Comparison of ENCODE assay signal across 21 mouse cellular contexts in the genomic region with DNA sequence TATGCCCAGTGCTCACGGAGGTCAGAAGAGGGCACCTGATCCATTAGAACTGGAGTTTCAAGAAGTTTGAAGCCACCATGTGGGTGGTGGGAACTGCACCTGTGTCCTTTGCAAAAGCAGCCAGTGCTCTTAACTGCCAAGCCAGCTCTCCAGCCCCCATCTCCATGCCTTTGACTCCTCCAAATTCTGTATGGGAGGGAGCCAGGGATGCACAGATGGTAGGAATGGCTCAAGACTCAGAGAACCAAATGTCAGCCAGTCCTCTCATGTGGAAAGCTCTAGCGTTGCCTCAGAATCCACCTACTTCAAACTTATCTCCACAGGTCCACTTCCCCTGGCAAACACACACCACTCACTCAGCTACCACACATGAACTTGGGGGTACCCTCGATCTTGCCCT. TPM values are rescaled to one million over a fixed set of nuclear protein-coding genes. Genes with fewer than 3 reads are reported as not detected.
DNase-seq lines count a peak whose midpoint lies in the region; ATAC-seq lines count a peak whose summit lies in the region.
"Had no signal": no experiment of that assay in that cellular context is flagged by ENCODE, and none has a peak within 500 bp of the region (broad histone marks: within the 10 kb centered on the region; RNA-seq: fewer than 3 reads in every experiment).

No protein-coding gene starts in this region.

- H3K4me1 ChIP-seq in midbrain, embryonic 11.5 days (ENCODE audit: control insufficient read depth, insufficient read depth, low read length): peaks cover 22% of the 10 kb centered on the region
- peaks cover 25% of the 10 kb centered on the region for H3K4me1 ChIP-seq in midbrain, embryonic 14.5 days (ENCODE audit: control insufficient read depth, insufficient read depth, low read length)
- H3K4me1 ChIP-seq in intestine, embryonic 15.5 days (replicated peaks): peaks cover 14% of the 10 kb centered on the region

- no peaks in the 10 kb centered on the region for H3K27me3 ChIP-seq in midbrain, embryonic 11.5 days (ENCODE audit: control insufficient read depth, insufficient read depth, low read length)
- H3K27me3 ChIP-seq in midbrain, embryonic 14.5 days (ENCODE audit: control insufficient read depth, insufficient read depth, low read length): no peaks in the 10 kb centered on the region
- H3K27me3 ChIP-seq in intestine, embryonic 15.5 days (replicated peaks): no peaks in the 10 kb centered on the region
- H3K27me3 ChIP-seq: embryonic facial prominence, embryonic 12.5 days; forebrain, embryonic 15.5 days; heart, embryonic 15.5 days had no signal

- WGBS in midbrain, embryonic 11.5 days: 94% methylated on average over 3 of the region's 3 CpGs
- WGBS in midbrain, embryonic 14.5 days: 87% methylated on average over 3 of the region's 3 CpGs
- 88% methylated on average over 3 of the region's 3 CpGs for WGBS in intestine, embryonic 15.5 days

- intact Hi-C loops in left cerebral cortex, postnatal 36 days (cut with DNase I): no loop called here

- H3K9ac ChIP-seq in midbrain, embryonic 11.5 days (ENCODE audit: low read length): no peak overlapping the region
- no peak overlapping the region for H3K9ac ChIP-seq in midbrain, embryonic 14.5 days (replicated peaks; ENCODE audit: low read length)
- H3K9ac ChIP-seq in intestine, embryonic 15.5 days: no peak overlapping the region
- H3K9ac ChIP-seq: embryonic facial prominence, embryonic 12.5 days; forebrain, embryonic 15.5 days; heart, embryonic 15.5 days; hindbrain, embryonic 14.5 days had no signal

- ATAC-seq in cerebellum, adult (ENCODE audit: insufficient number of reproducible peaks, low FRiP score, low TSS enrichment): no peak
- ATAC-seq in midbrain, embryonic 11.5 days (ENCODE audit: low FRiP score): no peak
- ATAC-seq in midbrain, embryonic 14.5 days (ENCODE audit: low FRiP score, low TSS enrichment): no peak
- ATAC-seq in intestine, embryonic 15.5 days: no peak
- ATAC-seq: activated CD4-positive, CD25-positive, alpha-beta regulatory T cell, adult 4 months; forebrain, embryonic 15.5 days; intestine, embryonic 16.5 days had no signal

- peak; percentile 82 for DNase-seq in cerebellum, adult 11-12 months
- DNase-seq in midbrain, embryonic 11.5 days (ENCODE audit: low spot score, missing footprints): peak; percentile 45
- no peak for DNase-seq in midbrain, embryonic 14.5 days
- DNase-seq in cerebellum, adult 9-11 months: peak; percentile 85
- DNase-seq in cerebellum, postnatal 36 days: peak; percentile 73 to 74
- DNase-seq in left cerebral cortex, postnatal 36 days (ENCODE audit: low spot score in 2 of 2): no peak
- DNase-seq: adrenal gland, adult 2 months; adrenal gland, postnatal 25 days; gastrocnemius, postnatal 36 days; heart, adult 2 months; kidney, adult 2 months had no signal

- no peaks in the 10 kb centered on the region for H3K9me3 ChIP-seq in midbrain, embryonic 11.5 days (ENCODE audit: control insufficient read depth, low read length)
- H3K9me3 ChIP-seq in midbrain, embryonic 14.5 days (ENCODE audit: control insufficient read depth, low read length): no peaks in the 10 kb centered on the region
- no peaks in the 10 kb centered on the region for H3K9me3 ChIP-seq in intestine, embryonic 15.5 days
- H3K9me3 ChIP-seq: embryonic facial prominence, embryonic 12.5 days; forebrain, embryonic 15.5 days; heart, embryonic 15.5 days; hindbrain, embryonic 10.5 days had no signal

- H3K4me3 ChIP-seq in midbrain, embryonic 11.5 days (ENCODE audit: low read depth, low read length): no peak overlapping the region
- H3K4me3 ChIP-seq in midbrain, embryonic 14.5 days (replicated peaks; ENCODE audit: low read depth, low read length): no peak overlapping the region
- no peak overlapping the region for H3K4me3 ChIP-seq in intestine, embryonic 15.5 days (replicated peaks)
- H3K4me3 ChIP-seq: embryonic facial prominence, embryonic 12.5 days; forebrain, embryonic 15.5 days; heart, adult 2 months; heart, embryonic 15.5 days; hindbrain, embryonic 10.5 days had no signal

- no peak overlapping the region for H3K27ac ChIP-seq in midbrain, embryonic 11.5 days (ENCODE audit: low read depth, low read length)
- H3K27ac ChIP-seq in midbrain, embryonic 14.5 days (replicated peaks; ENCODE audit: low read depth, low read length): no peak overlapping the region
- H3K27ac ChIP-seq in intestine, embryonic 15.5 days: no peak overlapping the region
- H3K27ac ChIP-seq: embryonic facial prominence, embryonic 12.5 days; forebrain, embryonic 15.5 days; heart, adult 2 months; heart, embryonic 15.5 days; hindbrain, embryonic 10.5 days; hindbrain, embryonic 14.5 days had no signal

- no peaks in the 10 kb centered on the region for H3K36me3 ChIP-seq in midbrain, embryonic 11.5 days (ENCODE audit: control insufficient read depth, insufficient read depth, low read length)
- peaks cover 28% of the 10 kb centered on the region for H3K36me3 ChIP-seq in midbrain, embryonic 14.5 days (ENCODE audit: control insufficient read depth, insufficient read depth, low read length)
- H3K36me3 ChIP-seq in intestine, embryonic 15.5 days: 0 out of 2 replicates have a peak, but pooled peaks cover 8% of the 10 kb centered on the region

- H3K4me2 ChIP-seq in midbrain, embryonic 11.5 days: no peak overlapping the region
- no peak overlapping the region for H3K4me2 ChIP-seq in midbrain, embryonic 14.5 days (ENCODE audit: low read length)
- no peak overlapping the region for H3K4me2 ChIP-seq in intestine, embryonic 15.5 days (replicated peaks)
- H3K4me2 ChIP-seq: embryonic facial prominence, embryonic 12.5 days; forebrain, embryonic 15.5 days; heart, embryonic 11.5 days; heart, embryonic 15.5 days; hindbrain, embryonic 14.5 days had no signal

RNA-seq across cellular contexts. Expression of gene Cuedc2, which starts 4.6 kb away (rescaled TPM):
- 215 and 221 TPM in 2 replicates for polyA plus RNA-seq in midbrain, embryonic 11.5 days (2014; fragmentation: Nextera tagmentation; extraction: Ambion mirVana)
- polyA plus RNA-seq in midbrain, embryonic 14.5 days (2014; fragmentation: Nextera tagmentation; extraction: Ambion mirVana): 300 and 307 TPM in 2 replicates
- polyA plus RNA-seq in intestine, embryonic 15.5 days (2015; fragmentation: Nextera tagmentation; extraction: Ambion mirVana): 126 and 138 TPM in 2 replicates
- 100 to 1,000 TPM; 166 to 216 TPM for total RNA-seq in left cerebral cortex, postnatal 36 days (2021)

RNA-seq across cellular contexts. Expression of gene Fbxl15, which starts 5.9 kb away (rescaled TPM):
- polyA plus RNA-seq in midbrain, embryonic 11.5 days (2014; fragmentation: Nextera tagmentation; extraction: Ambion mirVana): 20.0 and 25.5 TPM in 2 replicates
- polyA plus RNA-seq in midbrain, embryonic 14.5 days (2014; fragmentation: Nextera tagmentation; extraction: Ambion mirVana): 45.8 and 53.5 TPM in 2 replicates
- polyA plus RNA-seq in intestine, embryonic 15.5 days (2015; fragmentation: Nextera tagmentation; extraction: Ambion mirVana): 15.6 and 16.7 TPM in 2 replicates
- 10 to 100 TPM; 26.7 to 28.7 TPM for total RNA-seq in left cerebral cortex, postnatal 36 days (2021)

RNA-seq across cellular contexts. Expression of gene Psd, which starts 7.0 kb away (rescaled TPM):
- polyA plus RNA-seq in midbrain, embryonic 11.5 days (2014; fragmentation: Nextera tagmentation; extraction: Ambion mirVana): 10.7 and 11.0 TPM in 2 replicates
- 112 and 144 TPM in 2 replicates for polyA plus RNA-seq in midbrain, embryonic 14.5 days (2014; fragmentation: Nextera tagmentation; extraction: Ambion mirVana)
- polyA plus RNA-seq in intestine, embryonic 15.5 days (2015; fragmentation: Nextera tagmentation; extraction: Ambion mirVana): 34.8 and 36.2 TPM in 2 replicates
- 100 to 1,000 TPM; 614 to 671 TPM for total RNA-seq in left cerebral cortex, postnatal 36 days (2021)

RNA-seq across cellular contexts. Expression of gene Mfsd13a, which starts 7.0 kb away (rescaled TPM):
- polyA plus RNA-seq in midbrain, embryonic 11.5 days (2014; fragmentation: Nextera tagmentation; extraction: Ambion mirVana): 4.3 and 5.5 TPM in 2 replicates
- polyA plus RNA-seq in midbrain, embryonic 14.5 days (2014; fragmentation: Nextera tagmentation; extraction: Ambion mirVana): 7.2 and 7.7 TPM in 2 replicates
- 13.5 and 14.2 TPM in 2 replicates for polyA plus RNA-seq in intestine, embryonic 15.5 days (2015; fragmentation: Nextera tagmentation; extraction: Ambion mirVana)
- total RNA-seq in left cerebral cortex, postnatal 36 days (2021): 10 to 100 TPM; 25.6 to 27.8 TPM

RNA-seq across cellular contexts. Expression of gene 2310034G01Rik, which starts 16.2 kb away (rescaled TPM):
- 1.2 and 1.6 TPM in 2 replicates for polyA plus RNA-seq in midbrain, embryonic 11.5 days (2014; fragmentation: Nextera tagmentation; extraction: Ambion mirVana)
- 2.8 and 3.1 TPM in 2 replicates for polyA plus RNA-seq in midbrain, embryonic 14.5 days (2014; fragmentation: Nextera tagmentation; extraction: Ambion mirVana)
- polyA plus RNA-seq in intestine, embryonic 15.5 days (2015; fragmentation: Nextera tagmentation; extraction: Ambion mirVana): 1.1 and 1.7 TPM in 2 replicates
- total RNA-seq in left cerebral cortex, postnatal 36 days (2021): under 1 TPM; 0.62 to 0.68 TPM
- polyA plus RNA-seq: activated CD4-positive, CD25-positive, alpha-beta regulatory T cell, adult 4 months had no signal

Comparison
In these comparisons a context has a peak if more than half of its experiments do, and no peak if none do; other contexts are left out.
1. DNase-seq: peak in cerebellum, adult 11-12 months (single experiment), midbrain, embryonic 11.5 days (single experiment), cerebellum, adult 9-11 months (single experiment) and cerebellum, postnatal 36 days (2 of 2); none in midbrain, embryonic 14.5 days (single experiment) and left cerebral cortex, postnatal 36 days (0 of 2).